Mouse (Mus musculus): Measurements from ENCODE around the gene Gipr. TPM values are rescaled to one million over a fixed set of nuclear protein-coding genes. Genes with fewer than 3 reads are reported as not detected.
A peak's percentile ranks its signal among the peaks of the same experiment; 100 is the strongest.

The Gipr gene
- total and polyA plus RNA-seq, 2 experiments: not detected

- Histone ChIP-seq H3K27ac (replicated peaks; ENCODE audit: insufficient read depth, low read depth, low read length) (peak overlapping the region; percentile 23; the same call in 1 of the 2 replicates), H3K27me3 (ENCODE audit: control insufficient read depth, insufficient read depth, low read length) (no peaks in the 10 kb centered on the region), H3K4me3 (ENCODE audit: insufficient read depth, low read depth, low read length) (no peak overlapping the region), H3K4me1 (ENCODE audit: control insufficient read depth, insufficient read depth, low read length) (no peaks in the 10 kb centered on the region; the same call in 1 of the 2 replicates), H3K79me2 (ENCODE audit: control insufficient read depth, insufficient read depth, low read length) (no peaks in the 10 kb centered on the region), H3K36me3 (ENCODE audit: control insufficient read depth, insufficient read depth, low read length) (no peaks in the 10 kb centered on the region), H3K9ac (ENCODE audit: low read depth, low read length) (no peak overlapping the region)
- DNase-seq (ENCODE audit: extremely low read depth, low read depth, low spot score): no peak
- 67% methylated on average over 5 of the region's 5 CpGs for WGBS
- TF ChIP-seq POLR2A (IDR thresholded peaks at IDR 0.05; ENCODE audit: extremely low read depth, insufficient read depth, low read length) (no peak), CTCF (IDR thresholded peaks at IDR 0.05; ENCODE audit: low read depth, low read length) (no peak)
These were observed 45.2 kb upstream of the Gipr start for GRCm38 (mm10) chr7:19211041-19211675.

- TF ChIP-seq CTCF (IDR thresholded peaks at IDR 0.05; ENCODE audit: low read depth, low read length): peak; percentile 33; the same call in 1 of the 2 replicates
- no peak for TF ChIP-seq POLR2A (IDR thresholded peaks at IDR 0.05; ENCODE audit: extremely low read depth, insufficient read depth, low read length)
- DNase-seq (ENCODE audit: extremely low read depth, low read depth, low spot score): no peak
- Histone ChIP-seq H3K27ac (replicated peaks; ENCODE audit: insufficient read depth, low read depth, low read length) (no peak overlapping the region), H3K27me3 (ENCODE audit: control insufficient read depth, insufficient read depth, low read length) (no peaks in the 10 kb centered on the region), H3K4me1 (ENCODE audit: control insufficient read depth, insufficient read depth, low read length) (no peaks in the 10 kb centered on the region; the same call in 1 of the 2 replicates), H3K9ac (ENCODE audit: low read depth, low read length) (no peak overlapping the region), H3K36me3 (ENCODE audit: control insufficient read depth, insufficient read depth, low read length) (no peaks in the 10 kb centered on the region), H3K79me2 (ENCODE audit: control insufficient read depth, insufficient read depth, low read length) (no peaks in the 10 kb centered on the region), H3K4me3 (ENCODE audit: insufficient read depth, low read depth, low read length) (no peak overlapping the region)
- 91% methylated on average over 5 of the region's 5 CpGs for WGBS
These were observed 44.1 kb upstream of the Gipr start for GRCm38 (mm10) chr7:19210010-19210409.

GRCm38 (mm10) chr7:19209494-19209893 lies 43.6 kb upstream of the Gipr start:
- Histone ChIP-seq H3K79me2 (ENCODE audit: control insufficient read depth, insufficient read depth, low read length) (no peaks in the 10 kb centered on the region), H3K27ac (replicated peaks; ENCODE audit: insufficient read depth, low read depth, low read length) (no peak overlapping the region), H3K9ac (ENCODE audit: low read depth, low read length) (no peak overlapping the region), H3K36me3 (ENCODE audit: control insufficient read depth, insufficient read depth, low read length) (no peaks in the 10 kb centered on the region; the same call in 1 of the 2 replicates), H3K27me3 (ENCODE audit: control insufficient read depth, insufficient read depth, low read length) (no peaks in the 10 kb centered on the region), H3K4me3 (ENCODE audit: insufficient read depth, low read depth, low read length) (no peak overlapping the region), H3K4me1 (ENCODE audit: control insufficient read depth, insufficient read depth, low read length) (no peaks in the 10 kb centered on the region; the same call in 1 of the 2 replicates)
- TF ChIP-seq POLR2A (IDR thresholded peaks at IDR 0.05; ENCODE audit: extremely low read depth, insufficient read depth, low read length) (no peak), CTCF (IDR thresholded peaks at IDR 0.05; ENCODE audit: low read depth, low read length) (no peak)
- 66% methylated on average over 4 of the region's 4 CpGs for WGBS
- no peak for DNase-seq (ENCODE audit: extremely low read depth, low read depth, low spot score)

GRCm38 (mm10) chr7:19208944-19209472 lies 43.1 kb upstream of the Gipr start:
- DNase-seq (ENCODE audit: extremely low read depth, low read depth, low spot score): peak; percentile 29
- TF ChIP-seq CTCF (IDR thresholded peaks at IDR 0.05; ENCODE audit: low read depth, low read length) (peak; percentile 54), POLR2A (IDR thresholded peaks at IDR 0.05; ENCODE audit: extremely low read depth, insufficient read depth, low read length) (no peak)
- Histone ChIP-seq H3K9ac (ENCODE audit: low read depth, low read length) (no peak overlapping the region), H3K27me3 (ENCODE audit: control insufficient read depth, insufficient read depth, low read length) (no peaks in the 10 kb centered on the region), H3K4me1 (ENCODE audit: control insufficient read depth, insufficient read depth, low read length) (no peaks in the 10 kb centered on the region; the same call in 1 of the 2 replicates), H3K4me3 (ENCODE audit: insufficient read depth, low read depth, low read length) (no peak overlapping the region), H3K36me3 (ENCODE audit: control insufficient read depth, insufficient read depth, low read length) (peaks cover 2% of the 10 kb centered on the region; the same call in 1 of the 2 replicates), H3K27ac (replicated peaks; ENCODE audit: insufficient read depth, low read depth, low read length) (no peak overlapping the region), H3K79me2 (ENCODE audit: control insufficient read depth, insufficient read depth, low read length) (no peaks in the 10 kb centered on the region)
- 50% methylated on average over 7 of the region's 7 CpGs for WGBS

- no peaks in the 10 kb centered on the region for H3K27me3 ChIP-seq (ENCODE audit: control insufficient read depth, insufficient read depth, low read length)
- DNase-seq (ENCODE audit: extremely low read depth, low read depth, low spot score): no peak
- no peak overlapping the region for H3K4me3 ChIP-seq (ENCODE audit: insufficient read depth, low read depth, low read length)
- no peak overlapping the region for H3K27ac ChIP-seq (replicated peaks; ENCODE audit: insufficient read depth, low read depth, low read length)
- peaks cover 2% of the 10 kb centered on the region; the same call in 1 of the 2 replicates for H3K36me3 ChIP-seq (ENCODE audit: control insufficient read depth, insufficient read depth, low read length)
- H3K9ac ChIP-seq (ENCODE audit: low read depth, low read length): no peak overlapping the region
- H3K79me2 ChIP-seq (ENCODE audit: control insufficient read depth, insufficient read depth, low read length): no peaks in the 10 kb centered on the region
- WGBS: 88% methylated on average over 13 of the region's 13 CpGs
- TF ChIP-seq CTCF (IDR thresholded peaks at IDR 0.05; ENCODE audit: low read depth, low read length) (no peak), POLR2A (IDR thresholded peaks at IDR 0.05; ENCODE audit: extremely low read depth, insufficient read depth, low read length) (no peak)
- H3K4me1 ChIP-seq (ENCODE audit: control insufficient read depth, insufficient read depth, low read length): no peaks in the 10 kb centered on the region; the same call in 1 of the 2 replicates
These were observed 42.4 kb upstream of the Gipr start for GRCm38 (mm10) chr7:19208201-19208910.

Measured in liver, adult 2 months (tissue).